ENCODE assay signal across 19 mouse cellular contexts in genomic region chr16:93590915-93591314, GRCm38 (mm10). TPM values are rescaled to one million over a fixed set of nuclear protein-coding genes. Genes with fewer than 3 reads are reported as not detected.
"Had no signal": no experiment of that assay in that cellular context is flagged by ENCODE, and none has a peak within 500 bp of the region (broad histone marks: within the 10 kb centered on the region; RNA-seq: fewer than 3 reads in every experiment).

No protein-coding gene starts in this region.

- H3K27me3 ChIP-seq: intestine, embryonic 15.5 days; kidney, embryonic 15.5 days; limb, embryonic 15.5 days; neural tube, embryonic 15.5 days had no signal

- H3K4me1 ChIP-seq: intestine, embryonic 15.5 days; limb, embryonic 15.5 days; neural tube, embryonic 15.5 days had no signal

- H3K9me3 ChIP-seq: intestine, embryonic 15.5 days; kidney, embryonic 15.5 days; limb, embryonic 15.5 days; midbrain, embryonic 10.5 days; neural tube, embryonic 15.5 days had no signal

- H3K9ac ChIP-seq: intestine, embryonic 15.5 days; kidney, embryonic 15.5 days; limb, embryonic 15.5 days; lung, embryonic 14.5 days; neural tube, embryonic 15.5 days had no signal

- DNase-seq: kidney, adult 2 months; kidney, postnatal 14 days; lung, embryonic 14.5 days; lung, postnatal 10 days; lung, postnatal 4 days; midbrain, embryonic 14.5 days; right cerebral cortex, adult 18-20 months; right cerebral cortex, postnatal 25 days; thymus, adult 18-20 months; thymus, postnatal 25 days had no signal

- ATAC-seq: intestine, embryonic 15.5 days had no signal

- H3K27ac ChIP-seq: intestine, embryonic 15.5 days; kidney, embryonic 15.5 days; limb, embryonic 15.5 days; midbrain, embryonic 10.5 days; neural tube, embryonic 15.5 days had no signal

- H3K4me2 ChIP-seq: intestine, embryonic 15.5 days; kidney, embryonic 15.5 days; limb, embryonic 15.5 days; lung, embryonic 14.5 days; neural tube, embryonic 15.5 days had no signal

- H3K4me3 ChIP-seq: intestine, embryonic 15.5 days; kidney, embryonic 15.5 days; limb, embryonic 15.5 days; midbrain, embryonic 10.5 days; myocyte; neural tube, embryonic 15.5 days had no signal

RNA-seq across cellular contexts. Expression of gene Gm5678, which starts 37.0 kb away (rescaled TPM):
- polyA plus RNA-seq: intestine, embryonic 15.5 days; kidney, adult 2 months; kidney, embryonic 15.5 days; limb, embryonic 11.5 days; limb, embryonic 15.5 days; lung, embryonic 14.5 days; midbrain, embryonic 10.5 days; midbrain, embryonic 14.5 days; myocyte; neural tube, embryonic 11.5 days; neural tube, embryonic 15.5 days; small intestine, adult 2 months had no signal
